Mouse (Mus musculus) kidney, embryonic 15.5 days (tissue): ENCODE measurements at regions not wholly inside any gene's neighbourhood (a gene's known extent, or its start where the extent isn't known, plus 50 kb on each side); places are given as distances from the start of the nearest gene placed in this dataset.

Source experiments
- ATAC-seq: fragments of 200-750 bp; cut with Nextera tagmentation; replicated peaks from 2 replicates; pipeline ENCODE4 v1.8.0; 2017; ENCODE audit warnings: moderate TSS enrichment; ENCODE audit not compliant: low FRiP score
- H3K27ac ChIP-seq: fragments of 300-500 bp; sonication (generic); 2 replicates; pipeline ENCODE4 v1.5.1; 2015; ENCODE audit warnings: mild to moderate bottlenecking, inconsistent platforms
- H3K27me3 ChIP-seq: fragments of 300-500 bp; sonication (generic); 2 replicates; pipeline ENCODE4 v1.6.1; 2015; ENCODE audit warnings: inconsistent platforms
- H3K36me3 ChIP-seq: fragments of 300-500 bp; sonication (generic); 2 replicates; pipeline ENCODE4 v1.6.1; 2015; ENCODE audit warnings: inconsistent platforms
- H3K4me1 ChIP-seq: fragments of 300-500 bp; sonication (generic); 2 replicates; pipeline ENCODE4 v1.6.1; 2015; ENCODE audit warnings: inconsistent platforms
- H3K4me2 ChIP-seq: fragments of 300-500 bp; sonication (generic); 2 replicates; pipeline ENCODE4 v1.6.1; 2015; ENCODE audit warnings: moderate library complexity, mild to moderate bottlenecking, inconsistent platforms
- H3K4me3 ChIP-seq: fragments of 300-500 bp; sonication (generic); replicated peaks from 2 replicates; pipeline ENCODE4 v1.5.1; 2015; ENCODE audit warnings: mild to moderate bottlenecking, inconsistent platforms
- H3K9ac ChIP-seq: fragments of 300-500 bp; sonication (generic); 2 replicates; pipeline ENCODE4 v1.6.1; 2015; ENCODE audit warnings: mild to moderate bottlenecking, inconsistent platforms
- H3K9me3 ChIP-seq: fragments of 300-500 bp; sonication (generic); replicated peaks from 2 replicates; pipeline ENCODE4 v1.6.1; 2016; ENCODE audit warnings: inconsistent platforms
- WGBS: fragments of 180-500 bp; shearing (Covaris S2); methylation state at CpG from one replicate; pipeline ENCODE4 v1.1.7; 2015; ENCODE audit warnings: mixed read lengths; 5-methylcytosine and 5-hydroxymethylcytosine counted together

DNA sequence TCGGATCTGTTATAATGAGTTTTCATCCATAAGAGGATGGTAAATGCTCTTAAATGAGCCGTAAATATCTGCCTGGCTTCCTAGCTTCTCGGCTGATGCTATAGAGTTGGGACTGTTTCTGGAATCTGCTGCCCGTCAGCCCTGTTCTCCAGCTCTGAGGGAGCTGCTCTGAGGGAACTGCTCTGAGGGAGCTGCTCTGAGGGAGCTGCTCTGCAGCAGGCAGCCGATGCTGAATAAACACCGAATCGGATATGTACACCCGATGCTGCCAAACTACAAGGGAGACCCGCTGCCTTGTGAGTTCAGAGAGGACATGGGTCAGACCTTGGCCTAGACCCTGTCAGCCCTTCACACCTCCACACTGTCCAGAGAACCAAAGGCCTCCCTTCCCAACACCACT lies 63.8 kb upstream of the Cnot2 start:
- H3K9ac ChIP-seq = no peak overlapping the region
- H3K36me3 ChIP-seq = no peaks in the 10 kb centered on the region
- H3K4me3 ChIP-seq = no peak overlapping the region
- 60% methylated on average over 9 of the region's 9 CpGs for WGBS
- no peak overlapping the region for H3K4me2 ChIP-seq
- H3K27me3 ChIP-seq = no peaks in the 10 kb centered on the region
- ATAC-seq = no peak
- no peaks in the 10 kb centered on the region for H3K4me1 ChIP-seq
- H3K27ac ChIP-seq = no peak overlapping the region
- H3K9me3 ChIP-seq = no peaks in the 10 kb centered on the region
